29 mouse cellular contexts compared by ENCODE assay signal in the genomic region with DNA sequence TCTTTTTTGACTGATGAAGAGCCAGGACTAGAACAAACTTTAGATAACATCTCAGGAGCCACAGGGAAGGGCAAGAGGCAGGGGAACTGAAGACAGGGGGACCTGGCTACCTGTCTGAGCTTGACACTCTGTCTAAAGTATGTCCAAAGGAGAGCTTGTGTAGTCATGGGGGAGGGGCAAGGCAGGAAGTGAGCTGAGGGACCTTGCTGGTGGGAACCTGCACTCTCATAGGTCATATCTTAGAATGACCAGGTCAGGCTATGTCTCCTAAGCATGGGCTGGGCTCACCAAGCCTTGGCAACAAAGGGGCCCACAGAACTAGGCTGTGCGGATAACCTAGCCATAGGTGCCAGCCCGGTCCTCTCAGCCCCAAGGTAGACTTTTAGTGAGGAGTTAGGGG. TPM values are rescaled to one million over a fixed set of nuclear protein-coding genes. Genes with fewer than 3 reads are reported as not detected.
DNase-seq lines count a peak whose midpoint lies in the region; ATAC-seq and TF ChIP-seq lines count a peak whose summit lies in the region.
"Had no signal": no experiment of that assay in that cellular context is flagged by ENCODE, and none has a peak within 500 bp of the region (broad histone marks: within the 10 kb centered on the region; RNA-seq: fewer than 3 reads in every experiment).

No protein-coding gene starts in this region.

- H3K4me1 ChIP-seq in erythroblast, embryonic 14.5 days (ENCODE audit: control insufficient read depth): peaks cover 99% of the 10 kb centered on the region
- H3K4me1 ChIP-seq in heart, embryonic 13.5 days: peaks cover 72% of the 10 kb centered on the region
- no peaks in the 10 kb centered on the region for H3K4me1 ChIP-seq in heart, adult 2 months (ENCODE audit: control insufficient read depth, insufficient read depth, low read length)
- H3K4me1 ChIP-seq in liver, embryonic 12.5 days: peaks cover 100% of the 10 kb centered on the region
- H3K4me1 ChIP-seq in stomach, embryonic 16.5 days (ENCODE audit: control insufficient read depth, insufficient read depth, low read length): peaks cover 14% of the 10 kb centered on the region
- H3K4me1 ChIP-seq: embryonic facial prominence, embryonic 12.5 days had no signal

- 0 out of 2 replicates have a peak overlapping the region, but pooled peaks have one; percentile 65 for H3K9ac ChIP-seq in heart, embryonic 13.5 days
- H3K9ac ChIP-seq in heart, adult 2 months (ENCODE audit: low read depth, low read length): no peak overlapping the region
- peak overlapping the region; percentile 91 for H3K9ac ChIP-seq in liver, embryonic 12.5 days
- no peak overlapping the region for H3K9ac ChIP-seq in stomach, embryonic 16.5 days (ENCODE audit: low read length)
- H3K9ac ChIP-seq: embryonic facial prominence, embryonic 12.5 days; forebrain, embryonic 15.5 days had no signal

- no peak for TF ChIP-seq EP300 in heart, adult 2 months (IDR thresholded peaks at IDR 0.05; ENCODE audit: insufficient read depth, low read depth, low read length)

- intact Hi-C loops in heart, adult 2 months (cut with DNase I): no loop called here

- H3K36me3 ChIP-seq in erythroblast, embryonic 14.5 days (ENCODE audit: control insufficient read depth): peaks cover 77% of the 10 kb centered on the region
- H3K36me3 ChIP-seq in heart, embryonic 13.5 days: no peaks in the 10 kb centered on the region
- no peaks in the 10 kb centered on the region for H3K36me3 ChIP-seq in heart, adult 2 months (ENCODE audit: control insufficient read depth, insufficient read depth, low read length)
- peaks cover 21% of the 10 kb centered on the region for H3K36me3 ChIP-seq in liver, embryonic 12.5 days
- H3K36me3 ChIP-seq in stomach, embryonic 16.5 days (ENCODE audit: control insufficient read depth, insufficient read depth, low read length): no peaks in the 10 kb centered on the region
- H3K36me3 ChIP-seq: embryonic facial prominence, embryonic 12.5 days; forebrain, embryonic 15.5 days; midbrain, embryonic 10.5 days had no signal

- no peak for TF ChIP-seq POLR2A in heart, adult 2 months (IDR thresholded peaks at IDR 0.05; ENCODE audit: insufficient read depth, low read depth, low read length)

- no peaks in the 10 kb centered on the region for H3K9me3 ChIP-seq in erythroblast, embryonic 14.5 days (ENCODE audit: control insufficient read depth, low read length)
- no peaks in the 10 kb centered on the region for H3K9me3 ChIP-seq in heart, embryonic 13.5 days
- H3K9me3 ChIP-seq in liver, embryonic 12.5 days (replicated peaks): no peaks in the 10 kb centered on the region
- H3K9me3 ChIP-seq in stomach, embryonic 16.5 days (replicated peaks; ENCODE audit: control insufficient read depth, low read length): no peaks in the 10 kb centered on the region
- H3K9me3 ChIP-seq: embryonic facial prominence, embryonic 12.5 days; forebrain, embryonic 15.5 days; midbrain, embryonic 10.5 days had no signal

- H3K4me2 ChIP-seq in heart, embryonic 13.5 days: peak overlapping the region; percentile 93
- H3K4me2 ChIP-seq in liver, embryonic 12.5 days: peak overlapping the region; percentile 95
- no peak overlapping the region for H3K4me2 ChIP-seq in stomach, embryonic 16.5 days (ENCODE audit: low read depth, low read length)
- H3K4me2 ChIP-seq: embryonic facial prominence, embryonic 12.5 days; forebrain, embryonic 15.5 days had no signal

- H3K27ac ChIP-seq in heart, embryonic 13.5 days (replicated peaks): peak overlapping the region; percentile 76
- H3K27ac ChIP-seq in heart, adult 2 months: no peak overlapping the region
- H3K27ac ChIP-seq in liver, embryonic 12.5 days: peak overlapping the region; percentile 97
- peak overlapping the region; percentile 49; the same call in 1 of the 2 replicates for H3K27ac ChIP-seq in stomach, embryonic 16.5 days (ENCODE audit: low read length)
- H3K27ac ChIP-seq: embryonic facial prominence, embryonic 12.5 days; forebrain, embryonic 15.5 days; hindbrain, postnatal 0 days had no signal

- ATAC-seq in erythroblast, adult 5-6 weeks (replicated peaks; ENCODE audit: low FRiP score, poor library complexity, severe bottlenecking): no peak
- no peak for ATAC-seq in heart, embryonic 13.5 days (ENCODE audit: extremely low read depth, insufficient number of reproducible peaks, low FRiP score, low TSS enrichment)
- ATAC-seq in liver, embryonic 12.5 days: no peak
- ATAC-seq in stomach, embryonic 16.5 days (ENCODE audit: insufficient read depth, low FRiP score): no peak
- ATAC-seq: forebrain, embryonic 15.5 days; hindbrain, postnatal 0 days had no signal

- WGBS in heart, embryonic 13.5 days: 70% methylated on average over 2 of the region's 2 CpGs
- WGBS in heart, adult 2 months: 89% methylated on average over 2 of the region's 2 CpGs
- 52% methylated on average over 2 of the region's 2 CpGs for WGBS in liver, embryonic 12.5 days (ENCODE audit: insufficient replicate concordance)
- WGBS in stomach, embryonic 16.5 days: 87% methylated on average over 2 of the region's 2 CpGs

- no peak for TF ChIP-seq CTCF in heart, adult 2 months (IDR thresholded peaks at IDR 0.05)

- DNase-seq in heart, adult 2 months: no peak
- no peak for DNase-seq in adrenal gland, adult 2 months
- DNase-seq: cerebellum, adult 2 months; cerebellum, postnatal 25 days; gastrocnemius, postnatal 10 days; lung, adult 18-20 months; lung, postnatal 10 days; right cerebral cortex, adult 18-20 months; thymus, postnatal 25 days had no signal

- peak overlapping the region; percentile 33 for H3K4me3 ChIP-seq in erythroblast, embryonic 14.5 days (replicated peaks)
- H3K4me3 ChIP-seq in heart, embryonic 13.5 days: no peak overlapping the region
- H3K4me3 ChIP-seq in heart, adult 2 months: no peak overlapping the region
- H3K4me3 ChIP-seq in liver, embryonic 12.5 days: peak overlapping the region; percentile 70; the same call in 1 of the 2 replicates
- no peak overlapping the region for H3K4me3 ChIP-seq in stomach, embryonic 16.5 days (replicated peaks; ENCODE audit: low read length)
- H3K4me3 ChIP-seq: embryonic facial prominence, embryonic 12.5 days; forebrain, embryonic 15.5 days; midbrain, embryonic 10.5 days had no signal

- no peaks in the 10 kb centered on the region for H3K79me2 ChIP-seq in heart, adult 2 months (replicated peaks; ENCODE audit: control insufficient read depth, insufficient read depth, low read length)

- H3K27me3 ChIP-seq in erythroblast, embryonic 14.5 days (ENCODE audit: control insufficient read depth): peaks cover 10% of the 10 kb centered on the region
- H3K27me3 ChIP-seq in heart, embryonic 13.5 days (replicated peaks): peaks cover 10% of the 10 kb centered on the region
- no peaks in the 10 kb centered on the region for H3K27me3 ChIP-seq in heart, adult 2 months (ENCODE audit: control insufficient read depth, insufficient read depth, low read length)
- peaks cover 10% of the 10 kb centered on the region; the same call in 1 of the 2 replicates for H3K27me3 ChIP-seq in liver, embryonic 12.5 days (replicated peaks)
- H3K27me3 ChIP-seq in stomach, embryonic 16.5 days (ENCODE audit: control insufficient read depth, insufficient read depth, low read length): no peaks in the 10 kb centered on the region
- H3K27me3 ChIP-seq: forebrain, embryonic 15.5 days had no signal

RNA-seq across cellular contexts. Expression of gene Adra2b, which starts 9.1 kb away (rescaled TPM):
- polyA plus RNA-seq in erythroblast, embryonic 14.5 days (2012): 1.9 and 2.4 TPM in 2 replicates
- total RNA-seq in erythroblast, adult 5-6 weeks (2015; ENCODE audit: low replicate concordance): not detected in 2 replicates
- total RNA-seq in erythroblast, adult 5-6 weeks (2017; ENCODE audit: low replicate concordance): not detected in 2 replicates
- 1.6 and 1.8 TPM in 2 replicates for polyA plus RNA-seq in heart, embryonic 13.5 days (2015; fragmentation: Nextera tagmentation; extraction: Ambion mirVana)
- total RNA-seq in heart, adult 2 months (2021): 1 to 10 TPM in 1 of 2 experiments, under 1 TPM in 1; 0.73 to 1.1 TPM
- polyA plus RNA-seq in heart, adult 2 months (2012; rRNA removed): 1.0 and 1.6 TPM in 2 replicates
- 38.3 and 42.5 TPM in 2 replicates for polyA plus RNA-seq in liver, embryonic 12.5 days (2016; fragmentation: Nextera tagmentation; extraction: Ambion mirVana)
- 2.4 and 3.6 TPM in 2 replicates for polyA plus RNA-seq in stomach, embryonic 16.5 days (2015; fragmentation: Nextera tagmentation; extraction: Ambion mirVana)
- 1 to 10 TPM; 1.6 to 1.9 TPM for total RNA-seq in adrenal gland, adult 2 months (2021)
- polyA plus RNA-seq in adrenal gland, adult 2 months (2012; rRNA removed): 1.1 and 1.5 TPM in 2 replicates

RNA-seq across cellular contexts. Expression of gene Astl, which starts 33.6 kb away (rescaled TPM):
- polyA plus RNA-seq in erythroblast, embryonic 14.5 days (2012): not detected in 2 replicates
- not detected in 2 replicates for total RNA-seq in erythroblast, adult 5-6 weeks (2015; ENCODE audit: low replicate concordance)
- total RNA-seq in erythroblast, adult 5-6 weeks (2017; ENCODE audit: low replicate concordance): not detected in 2 replicates
- polyA plus RNA-seq in heart, embryonic 13.5 days (2015; fragmentation: Nextera tagmentation; extraction: Ambion mirVana): not detected in 2 replicates
- total RNA-seq in heart, adult 2 months (2021): not detected
- not detected in 2 replicates for polyA plus RNA-seq in heart, adult 2 months (2012; rRNA removed)
- polyA plus RNA-seq in liver, embryonic 12.5 days (2016; fragmentation: Nextera tagmentation; extraction: Ambion mirVana): not detected in 2 replicates
- polyA plus RNA-seq in stomach, embryonic 16.5 days (2015; fragmentation: Nextera tagmentation; extraction: Ambion mirVana): not detected in 2 replicates
- total RNA-seq in adrenal gland, adult 2 months (2021): not detected
- polyA plus RNA-seq in adrenal gland, adult 2 months (2012; rRNA removed): not detected in 2 replicates
- total RNA-seq: adrenal gland, postnatal 14 days; hindbrain, postnatal 0 days; layer of hippocampus, adult 18-20 months; layer of hippocampus, postnatal 25 days; midbrain, postnatal 0 days had no signal
- polyA plus RNA-seq: cerebellum, adult 2 months; embryonic facial prominence, embryonic 12.5 days; forebrain, embryonic 15.5 days; heart, postnatal 0 days; hindbrain, embryonic 11.5 days; hindbrain, postnatal 0 days; intestine, embryonic 16.5 days; limb, embryonic 11.5 days; midbrain, embryonic 10.5 days; midbrain, postnatal 0 days; neural tube, embryonic 14.5 days; small intestine, adult 2 months; testis, adult 2 months had no signal

RNA-seq across cellular contexts. Expression of gene Dusp2, which starts 36.1 kb away (rescaled TPM):
- 0.05 and 0.08 TPM in 2 replicates for polyA plus RNA-seq in erythroblast, embryonic 14.5 days (2012)
- total RNA-seq in erythroblast, adult 5-6 weeks (2015; ENCODE audit: low replicate concordance): 3.6 and 5.6 TPM in 2 replicates
- 0.34 and 1.5 TPM in 2 replicates for total RNA-seq in erythroblast, adult 5-6 weeks (2017; ENCODE audit: low replicate concordance)
- polyA plus RNA-seq in heart, embryonic 13.5 days (2015; fragmentation: Nextera tagmentation; extraction: Ambion mirVana): 13.5 and 15.9 TPM in 2 replicates
- under 1 TPM; 0.44 to 0.45 TPM for total RNA-seq in heart, adult 2 months (2021)
- polyA plus RNA-seq in heart, adult 2 months (2012; rRNA removed): 0.97 and 1.1 TPM in 2 replicates
- 7.3 and 8.0 TPM in 2 replicates for polyA plus RNA-seq in liver, embryonic 12.5 days (2016; fragmentation: Nextera tagmentation; extraction: Ambion mirVana)
- 2.5 and 2.9 TPM in 2 replicates for polyA plus RNA-seq in stomach, embryonic 16.5 days (2015; fragmentation: Nextera tagmentation; extraction: Ambion mirVana)
- total RNA-seq in adrenal gland, adult 2 months (2021): under 1 TPM; 0.17 to 0.76 TPM
- polyA plus RNA-seq in adrenal gland, adult 2 months (2012; rRNA removed): 1.3 and 2.2 TPM in 2 replicates

RNA-seq across cellular contexts. Expression of gene Gpat2, which starts 52.9 kb away (rescaled TPM):
- polyA plus RNA-seq in erythroblast, embryonic 14.5 days (2012): 0.27 and 0.45 TPM in 2 replicates
- total RNA-seq in erythroblast, adult 5-6 weeks (2015; ENCODE audit: low replicate concordance): not detected in 2 replicates
- total RNA-seq in erythroblast, adult 5-6 weeks (2017; ENCODE audit: low replicate concordance): not detected in 2 replicates
- polyA plus RNA-seq in heart, embryonic 13.5 days (2015; fragmentation: Nextera tagmentation; extraction: Ambion mirVana): 0.41 and 0.45 TPM in 2 replicates
- total RNA-seq in heart, adult 2 months (2021): not detected
- 0.06 and 0.08 TPM in 2 replicates for polyA plus RNA-seq in heart, adult 2 months (2012; rRNA removed)
- polyA plus RNA-seq in liver, embryonic 12.5 days (2016; fragmentation: Nextera tagmentation; extraction: Ambion mirVana): 0.37 and 0.49 TPM in 2 replicates
- 0.28 and 0.36 TPM in 2 replicates for polyA plus RNA-seq in stomach, embryonic 16.5 days (2015; fragmentation: Nextera tagmentation; extraction: Ambion mirVana)
- under 1 TPM; 0.14 to 0.31 TPM for total RNA-seq in adrenal gland, adult 2 months (2021)
- 0.19 and 0.61 TPM in 2 replicates for polyA plus RNA-seq in adrenal gland, adult 2 months (2012; rRNA removed)
- polyA plus RNA-seq: forebrain, embryonic 15.5 days; limb, embryonic 11.5 days had no signal

Comparison
In these comparisons a context has a peak if more than half of its experiments do, and no peak if none do; other contexts are left out.
1. H3K9ac ChIP-seq: peak in heart, embryonic 13.5 days (single experiment) and liver, embryonic 12.5 days (single experiment); none in heart, adult 2 months (single experiment) and stomach, embryonic 16.5 days (single experiment).
2. H3K4me3 ChIP-seq: peak in erythroblast, embryonic 14.5 days (single experiment) and liver, embryonic 12.5 days (single experiment); none in heart, embryonic 13.5 days (single experiment), heart, adult 2 months (single experiment) and stomach, embryonic 16.5 days (single experiment).